Mouse (Mus musculus) myocyte (in vitro differentiated cells): ENCODE results near the gene Mrps25. TPM values are rescaled to one million over a fixed set of nuclear protein-coding genes. Genes with fewer than 3 reads are reported as not detected.

Experiments
- H3K27me3 ChIP-seq: one replicate; pipeline ENCODE4 v1.6.1; 2011; ENCODE audit not compliant: control insufficient read depth, insufficient read depth, insufficient read length
- H3K36me3 ChIP-seq: one replicate; pipeline ENCODE4 v1.6.1; 2011; ENCODE audit not compliant: control insufficient read depth, insufficient read depth
- H3K4me2 ChIP-seq: one replicate; pipeline ENCODE4 v1.6.1; 2011; ENCODE audit warnings: low read depth, control low read depth
- H3K4me3 ChIP-seq: one replicate; pipeline ENCODE4 v1.5.1; 2011; ENCODE audit warnings: mild to moderate bottlenecking, control low read depth, moderate library complexity
- H3K79me2 ChIP-seq: one replicate; pipeline ENCODE4 v1.6.1; 2011; ENCODE audit not compliant: control insufficient read depth, insufficient read depth
- H3ac ChIP-seq: one replicate; pipeline ENCODE4 v1.6.1; 2011; ENCODE audit not compliant: control insufficient read depth, insufficient read length
- CEBPB ChIP-seq: IDR thresholded peaks from 2 replicates; pipeline ENCODE4 v1.6.1; 2011; ENCODE audit warnings: mild to moderate bottlenecking, moderate library complexity; ENCODE audit not compliant: poor library complexity, insufficient read depth, severe bottlenecking
- E2F4 ChIP-seq: IDR thresholded peaks from one replicate; pipeline ENCODE4 v1.6.1; 2011; ENCODE audit warnings: mild to moderate bottlenecking, control low read depth, moderate library complexity; ENCODE audit not compliant: insufficient read depth
- MAX ChIP-seq: IDR thresholded peaks from one replicate; pipeline ENCODE4 v1.6.1; 2011; ENCODE audit warnings: low read depth, mild to moderate bottlenecking, control low read depth
- MYOD1 ChIP-seq, 3 experiments: IDR thresholded peaks; one replicate each; pipeline ENCODE4 v1.6.1; 2011; ENCODE audit warnings: control low read depth in 2 of 3, low read depth in 2 of 3, mild to moderate bottlenecking in 2 of 3, moderate library complexity in 1 of 3; ENCODE audit not compliant: insufficient read length in 2 of 3, control insufficient read depth in 1 of 3
- MYOG ChIP-seq, 3 experiments: IDR thresholded peaks; one replicate each; pipeline ENCODE4 v1.6.1; 2011; ENCODE audit warnings: control low read depth in 2 of 3, low read depth in 2 of 3, mild to moderate bottlenecking in 2 of 3; ENCODE audit not compliant: insufficient read length in 2 of 3, control insufficient read depth in 1 of 3, insufficient read depth in 1 of 3
- POLR2A ChIP-seq: IDR thresholded peaks from one replicate; pipeline ENCODE4 v1.6.1; 2011; ENCODE audit warnings: low read depth, mild to moderate bottlenecking, control low read depth, moderate library complexity; ENCODE audit not compliant: insufficient read length
- POLR2AphosphoS2 ChIP-seq: IDR thresholded peaks from one replicate; pipeline ENCODE4 v1.6.1; 2011; ENCODE audit warnings: low read depth, control low read depth; ENCODE audit not compliant: insufficient read length
- REST ChIP-seq: IDR thresholded peaks from one replicate; pipeline ENCODE4 v1.6.1; 2011; ENCODE audit warnings: mild to moderate bottlenecking, control low read depth, moderate library complexity; ENCODE audit not compliant: insufficient read depth, insufficient read length
- SRF ChIP-seq: IDR thresholded peaks from one replicate; pipeline ENCODE4 v1.6.1; 2011; ENCODE audit warnings: low read depth; ENCODE audit not compliant: control insufficient read depth, insufficient read length
- TCF12 ChIP-seq: IDR thresholded peaks from one replicate; pipeline ENCODE4 v1.6.1; 2011; ENCODE audit warnings: mild to moderate bottlenecking, control low read depth; ENCODE audit not compliant: poor library complexity, insufficient read depth, severe bottlenecking
- TCF3 ChIP-seq: IDR thresholded peaks from one replicate; pipeline ENCODE4 v1.6.1; 2011; ENCODE audit warnings: low read depth, control low read depth; ENCODE audit not compliant: insufficient read length
- USF1 ChIP-seq: IDR thresholded peaks from one replicate; pipeline ENCODE4 v1.6.1; 2011; ENCODE audit warnings: low read depth, mild to moderate bottlenecking, control low read depth, moderate library complexity
- polyA plus RNA-seq: library from polyadenylated mRNA; unstranded; fragments of >200 nt; fragmentation: generic; extraction: Trizol; gene quantifications from one replicate; pipeline ENCODE4 v1.2.1, GENCODE M21; 2012; ENCODE audit warnings: missing spikeins

The Mrps25 gene
- polyA plus RNA-seq, 1 experiment: 53.1 TPM

DNA sequence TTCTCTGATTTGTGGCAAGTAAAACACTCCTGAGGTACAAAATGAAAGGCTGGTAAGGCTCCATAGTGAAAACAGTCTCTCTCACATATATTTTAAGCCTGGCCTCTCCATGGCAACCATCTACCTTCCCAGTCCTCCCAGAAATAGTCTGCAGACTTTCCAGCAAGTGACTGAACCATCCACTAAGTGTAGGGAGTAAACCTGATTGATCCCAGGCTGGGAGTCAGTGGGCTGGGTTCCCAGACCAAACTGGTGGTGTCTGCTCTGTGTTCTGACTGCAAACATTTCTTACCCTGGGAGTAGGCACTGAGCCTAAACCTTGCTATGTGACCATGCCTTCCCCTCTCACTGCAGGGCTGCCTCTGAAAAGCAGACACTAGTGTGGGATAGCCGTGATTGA lies 41.1 kb upstream of the Mrps25 start:
- no peaks in the 10 kb centered on the region for H3K79me2 ChIP-seq
- no peaks in the 10 kb centered on the region for H3K36me3 ChIP-seq
- no peak overlapping the region for H3ac ChIP-seq
- TF ChIP-seq USF1 (no peak), POLR2A (no peak), POLR2AphosphoS2 (no peak), CEBPB (no peak), SRF (no peak), MYOD1 (IDR thresholded peaks at IDR 0.05; ENCODE audit: control insufficient read depth in 1 of 3, insufficient read length in 2 of 3, low read depth in 2 of 3) (no peak), E2F4 (no peak), MYOG (IDR thresholded peaks at IDR 0.05; ENCODE audit: control insufficient read depth in 1 of 3, insufficient read depth in 1 of 3, insufficient read length in 2 of 3, low read depth in 2 of 3) (no peak), TCF12 (no peak), MAX (no peak), REST (no peak), TCF3 (no peak)
- H3K4me2 ChIP-seq: no peak overlapping the region
- no peak overlapping the region for H3K4me3 ChIP-seq
- peaks cover 20% of the 10 kb centered on the region for H3K27me3 ChIP-seq

DNA sequence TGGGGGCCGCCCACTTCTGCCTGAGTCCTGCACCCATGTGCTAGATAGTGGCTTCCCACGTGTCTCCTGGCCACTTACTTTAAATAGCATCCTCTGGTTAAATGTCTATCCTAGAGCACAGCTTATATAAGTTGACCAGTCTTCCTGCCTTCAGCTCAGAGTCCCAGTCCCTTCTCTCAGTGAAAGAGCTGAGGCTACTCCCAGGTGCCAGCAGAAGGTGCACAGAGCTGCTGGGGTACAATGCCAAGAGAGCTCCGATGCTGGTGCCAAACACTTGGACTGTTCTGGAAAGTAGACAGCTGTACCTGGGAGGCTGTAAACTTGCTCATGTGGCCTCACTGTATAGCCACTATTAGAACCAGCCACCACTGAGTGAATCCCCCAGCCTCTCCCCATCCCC lies 38.2 kb upstream of the Mrps25 start:
- Histone ChIP-seq H3K36me3 (no peaks in the 10 kb centered on the region), H3K27me3 (peaks cover 25% of the 10 kb centered on the region), H3K4me3 (no peak overlapping the region), H3K4me2 (no peak overlapping the region), H3K79me2 (no peaks in the 10 kb centered on the region), H3ac (no peak overlapping the region)
- no peak for TF ChIP-seq POLR2AphosphoS2
- no peak for TF ChIP-seq MYOG (IDR thresholded peaks at IDR 0.05; ENCODE audit: control insufficient read depth in 1 of 3, insufficient read depth in 1 of 3, insufficient read length in 2 of 3, low read depth in 2 of 3)
- no peak for TF ChIP-seq USF1
- no peak for TF ChIP-seq TCF12
- TF ChIP-seq POLR2A: no peak
- TF ChIP-seq SRF: no peak
- no peak for TF ChIP-seq MYOD1 (IDR thresholded peaks at IDR 0.05; ENCODE audit: control insufficient read depth in 1 of 3, insufficient read length in 2 of 3, low read depth in 2 of 3)
- TF ChIP-seq E2F4: no peak
- TF ChIP-seq TCF3: no peak
- TF ChIP-seq CEBPB: no peak
- TF ChIP-seq MAX: no peak
- no peak for TF ChIP-seq REST

DNA sequence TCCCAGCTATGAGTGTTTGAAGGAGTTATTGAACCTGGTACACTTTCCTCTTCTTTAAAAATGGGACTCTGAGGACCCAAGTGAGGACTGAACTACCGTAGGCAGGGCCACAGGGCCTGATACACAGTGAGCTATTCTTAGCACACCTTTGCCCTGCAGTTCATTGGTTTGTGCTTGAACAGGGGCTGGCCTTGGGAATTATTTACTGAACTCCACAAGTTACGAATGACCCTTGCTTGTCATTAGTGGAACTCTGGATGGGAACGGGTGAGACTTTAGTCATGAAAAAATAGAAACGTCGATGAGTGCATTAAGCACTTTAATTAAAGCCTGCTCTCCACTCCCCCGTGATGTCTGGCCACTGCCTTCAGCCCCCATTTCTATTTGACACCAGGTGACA lies 37.8 kb upstream of the Mrps25 start:
- H3K4me3 ChIP-seq: no peak overlapping the region
- TF ChIP-seq SRF (no peak), POLR2AphosphoS2 (no peak), MAX (no peak), USF1 (no peak)
- H3K27me3 ChIP-seq: peaks cover 25% of the 10 kb centered on the region
- H3K79me2 ChIP-seq: no peaks in the 10 kb centered on the region
- H3ac ChIP-seq: no peak overlapping the region
- H3K4me2 ChIP-seq: no peak overlapping the region
- H3K36me3 ChIP-seq: no peaks in the 10 kb centered on the region

DNA sequence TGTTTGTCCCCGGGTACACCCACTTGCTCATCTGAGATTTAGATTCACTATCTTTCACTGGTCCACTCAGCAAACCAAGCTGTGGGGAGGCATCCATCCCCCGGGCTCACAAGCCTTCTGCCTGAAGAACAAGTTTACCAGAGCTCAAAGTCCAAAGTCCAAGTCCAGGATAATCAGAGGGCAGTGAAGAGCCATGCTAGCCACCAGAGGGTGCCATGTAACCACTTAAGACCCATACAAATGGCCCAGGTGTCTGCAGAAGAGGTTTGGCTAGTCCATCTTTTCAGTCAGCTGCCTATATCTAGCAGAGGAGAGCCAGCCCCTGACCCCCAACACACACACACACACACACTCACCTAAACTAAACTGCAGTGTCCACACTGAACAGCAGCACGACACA lies 35.6 kb upstream of the Mrps25 start:
- TF ChIP-seq USF1 (no peak), POLR2A (no peak), TCF12 (no peak), TCF3 (no peak)
- Histone ChIP-seq H3ac (no peak overlapping the region), H3K4me2 (no peak overlapping the region), H3K4me3 (no peak overlapping the region), H3K36me3 (no peaks in the 10 kb centered on the region), H3K27me3 (peaks cover 25% of the 10 kb centered on the region), H3K79me2 (no peaks in the 10 kb centered on the region)

DNA sequence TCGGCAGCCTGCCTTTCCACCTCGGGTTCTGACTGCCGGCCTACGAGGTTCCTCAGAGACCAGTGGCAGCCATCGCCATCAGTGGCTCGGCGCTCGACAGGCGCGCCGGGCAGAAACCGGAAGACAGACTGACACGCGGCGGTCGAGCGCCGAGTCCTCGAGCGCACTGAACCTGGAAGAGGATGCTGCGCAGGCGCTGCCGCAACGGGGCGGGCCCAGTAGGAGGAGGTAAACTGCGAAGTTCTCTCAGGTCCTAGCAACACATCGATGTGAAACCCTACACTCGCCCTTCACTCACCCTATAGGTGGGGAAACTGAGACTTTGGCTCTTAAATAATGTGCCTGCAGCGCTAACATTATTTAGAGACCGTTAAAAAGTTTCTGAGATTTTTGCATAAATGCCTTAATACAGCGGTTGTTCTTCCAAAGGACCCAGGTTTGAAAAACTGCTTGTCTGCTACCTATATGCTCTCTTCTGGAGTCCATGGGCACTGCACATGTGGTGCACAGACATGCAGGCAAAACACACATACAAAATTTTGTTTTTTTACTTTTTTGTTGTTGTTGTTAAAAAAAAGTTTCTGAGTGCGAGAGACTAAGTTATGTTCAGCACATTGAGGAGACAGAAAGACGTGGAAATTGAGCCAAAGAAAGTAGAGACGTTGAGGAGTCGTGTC lies 31.1 kb upstream of the Mrps25 start, which contains the start of gene Rbsn:
Gene Rbsn (minus strand): TSS at position 153 of the 677 bp plus-strand sequence.
- peak within 1 kb of the TSS; percentile 98 for H3K4me2 ChIP-seq
- H3ac ChIP-seq: peak within 1 kb of the TSS; percentile 89
- peaks cover 20% of the 10 kb centered on the region for H3K79me2 ChIP-seq
- no peaks in the 10 kb centered on the region for H3K36me3 ChIP-seq
- H3K27me3 ChIP-seq: peaks cover 3% of the 10 kb centered on the region
- no peak for TF ChIP-seq MAX
- peak; percentile 76 for TF ChIP-seq SRF
- peak; percentile 79 for TF ChIP-seq POLR2A
- peak; percentile 50 for TF ChIP-seq POLR2AphosphoS2
- peak in 1 of 3 experiments; percentile 20 for TF ChIP-seq MYOG (IDR thresholded peaks at IDR 0.05; ENCODE audit: control insufficient read depth in 1 of 3, insufficient read depth in 1 of 3, insufficient read length in 2 of 3, low read depth in 2 of 3)
- peak within 1 kb of the TSS; percentile 92 for H3K4me3 ChIP-seq
